Mouse (Mus musculus) embryonic fibroblast, embryonic 13.5 days (primary cell): ENCODE results near the gene Odf2l. TPM values are rescaled to one million over a fixed set of nuclear protein-coding genes. Genes with fewer than 3 reads are reported as not detected.
A peak's percentile ranks its signal among the peaks of the same experiment; 100 is the strongest.

Source experiments
- H3K27ac ChIP-seq: 2 replicates; pipeline ENCODE4 v1.5.1; 2012; ENCODE audit warnings: low read length, control low read depth, inconsistent platforms; ENCODE audit not compliant: insufficient read depth
- H3K4me1 ChIP-seq: 2 replicates; pipeline ENCODE4 v1.6.1; 2011; ENCODE audit warnings: low read length; ENCODE audit not compliant: control insufficient read depth, insufficient read depth
- H3K4me3 ChIP-seq: 2 replicates; pipeline ENCODE4 v1.5.1; 2011; ENCODE audit warnings: mild to moderate bottlenecking, control low read depth, low read length; ENCODE audit not compliant: insufficient read depth
- CTCF ChIP-seq: IDR thresholded peaks from 2 replicates; pipeline ENCODE4 v1.5.1; 2011; ENCODE audit warnings: mild to moderate bottlenecking, control low read depth, low read length, moderate library complexity, borderline replicate concordance; ENCODE audit not compliant: insufficient read depth
- POLR2A ChIP-seq: IDR thresholded peaks from 2 replicates; pipeline ENCODE4 v1.6.1; 2011; ENCODE audit warnings: low read depth, mild to moderate bottlenecking, control low read depth, low read length, moderate library complexity
- polyA plus RNA-seq: library from polyadenylated mRNA; stranded (reverse); fragments of >200 nt; gene quantifications from 2 replicates; pipeline ENCODE4 v1.2.4, GENCODE M21; 2011; ENCODE audit warnings: low read depth; ENCODE audit not compliant: missing spikeins, insufficient read length

The Odf2l gene
- polyA plus RNA-seq, 1 experiment, result 40.7 TPM

DNA sequence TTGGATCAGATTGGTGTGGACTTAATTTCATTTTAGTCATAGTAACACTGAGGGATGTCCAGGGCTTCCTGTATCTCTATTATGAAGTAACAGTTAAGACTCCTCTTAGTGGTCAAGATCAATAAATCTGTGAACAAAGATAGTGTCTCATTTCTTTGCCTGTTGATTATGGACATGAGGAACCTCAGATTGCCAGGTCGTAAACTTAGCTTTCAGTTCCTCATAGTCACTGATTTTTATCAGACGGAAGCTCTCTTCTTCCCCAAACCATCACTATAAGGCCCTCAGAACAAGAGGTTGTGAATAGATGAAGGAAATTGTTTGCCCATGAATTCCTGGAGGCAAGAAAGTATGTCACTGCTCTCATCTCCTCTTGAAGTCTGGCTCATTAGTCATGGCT lies 73.6 kb downstream of the Odf2l start:
- Histone ChIP-seq H3K4me1 (peaks cover 2% of the 10 kb centered on the region; the same call in 1 of the 2 replicates), H3K27ac (no peak overlapping the region), H3K4me3 (no peak overlapping the region)
- TF ChIP-seq POLR2A, result no peak
- TF ChIP-seq CTCF, result no peak

- Histone ChIP-seq H3K4me1 (peaks cover 2% of the 10 kb centered on the region; the same call in 1 of the 2 replicates), H3K27ac (peak overlapping the region; percentile 51), H3K4me3 (no peak overlapping the region)
- no peak for TF ChIP-seq POLR2A
- TF ChIP-seq CTCF, result no peak
Observed at GRCm38 (mm10) chr3:145195240-145195923, 77.0 kb downstream of the Odf2l start.

DNA sequence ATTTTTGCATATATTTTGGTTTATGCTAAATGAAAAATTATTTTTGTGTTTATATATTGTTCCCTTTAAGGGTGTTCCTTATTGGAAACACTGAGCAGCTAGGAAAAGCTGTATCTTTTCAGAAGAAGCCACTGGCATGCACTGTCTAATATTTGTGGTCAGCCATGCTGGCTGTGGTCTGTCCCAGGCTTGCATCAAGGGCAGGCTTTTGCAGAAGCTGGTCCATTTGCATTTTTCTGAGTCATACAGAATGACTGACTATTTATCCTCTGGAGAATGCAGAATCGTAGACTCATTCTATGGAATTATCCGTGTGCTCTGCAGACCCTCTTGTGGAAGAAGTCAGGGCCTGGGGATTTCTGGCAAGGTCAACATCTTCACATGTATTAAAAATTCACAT lies 79.7 kb downstream of the Odf2l start:
- Histone ChIP-seq H3K4me3 (no peak overlapping the region), H3K4me1 (peaks cover 2% of the 10 kb centered on the region; the same call in 1 of the 2 replicates), H3K27ac (no peak overlapping the region)
- TF ChIP-seq POLR2A (no peak), CTCF (no peak)

Other genes with a start within 250 kb of the Odf2l start
- not detected in 2 replicates for gene Clca4b, start 186.1 kb upstream of the Odf2l start, polyA plus RNA-seq
- not detected in 2 replicates for gene Clca4a, start 143.5 kb upstream of the Odf2l start, polyA plus RNA-seq
- gene Clca1, start 85.8 kb upstream of the Odf2l start, polyA plus RNA-seq, result not detected in 2 replicates
- gene Clca2, start 19.1 kb upstream of the Odf2l start, polyA plus RNA-seq, result not detected in 2 replicates
- 4.7 and 11.9 TPM in 2 replicates for gene Col24a1, start 173.9 kb downstream of the Odf2l start, polyA plus RNA-seq